Mouse (Mus musculus) cerebellum, adult (tissue): ENCODE data around the gene H2-DMa.

Source experiments
- ATAC-seq: cut with Nextera tagmentation; 2 replicates; pipeline ENCODE4 v1.9.2; 2017; ENCODE audit warnings: mild to moderate bottlenecking, moderate library complexity, mixed read lengths; ENCODE audit not compliant: insufficient number of reproducible peaks, low FRiP score, low TSS enrichment

The H2-DMa gene

DNA sequence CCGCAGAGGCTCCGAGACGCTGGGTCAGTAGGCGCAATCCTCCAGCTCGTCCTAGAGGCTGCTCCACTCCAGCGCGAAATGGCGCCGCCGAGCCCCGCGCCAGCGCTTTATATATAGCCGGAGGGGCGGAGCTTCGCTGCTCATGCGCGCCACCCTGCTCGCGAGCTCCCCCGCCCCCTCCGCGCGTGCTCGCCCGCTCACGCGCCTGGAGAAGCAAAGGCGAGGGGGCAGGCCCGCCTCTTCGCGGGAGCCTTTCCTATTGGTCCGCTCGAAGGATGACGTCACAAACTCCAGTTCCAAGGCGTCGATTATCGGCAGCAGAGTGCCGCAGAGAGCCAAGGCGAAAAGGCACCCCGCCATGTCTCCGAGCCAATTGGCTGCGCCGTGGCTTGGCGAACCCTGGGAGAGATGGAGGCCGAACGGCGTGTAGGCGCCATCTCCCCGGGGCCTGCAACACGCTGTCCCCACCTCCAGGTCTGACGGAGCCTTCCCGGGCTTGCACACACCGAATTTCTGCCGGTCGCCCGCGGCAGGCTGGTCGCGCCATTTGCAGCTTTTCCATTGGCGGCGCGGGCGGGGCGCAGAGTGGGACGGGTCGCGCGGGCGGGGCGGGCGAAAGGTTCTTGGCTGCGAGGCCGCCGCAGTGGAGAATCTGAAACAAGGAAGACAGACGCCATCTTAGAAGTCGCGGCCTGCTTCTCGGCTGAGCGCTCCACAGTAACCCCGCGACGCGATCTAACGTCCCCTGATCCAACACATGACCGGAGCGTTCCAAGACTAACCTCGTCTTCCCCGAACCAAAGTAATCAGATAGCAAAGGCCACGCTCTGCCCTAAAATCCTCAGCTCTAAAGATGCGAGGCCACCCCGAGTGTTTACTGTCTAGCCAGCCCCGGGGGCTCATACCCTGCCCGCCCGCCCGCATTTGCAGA is at the start of gene H2-DMa:
Gene H2-DMa (plus strand): TSS at position 293 of the 931 bp plus-strand sequence.
- ATAC-seq = peak; percentile 54

DNA sequence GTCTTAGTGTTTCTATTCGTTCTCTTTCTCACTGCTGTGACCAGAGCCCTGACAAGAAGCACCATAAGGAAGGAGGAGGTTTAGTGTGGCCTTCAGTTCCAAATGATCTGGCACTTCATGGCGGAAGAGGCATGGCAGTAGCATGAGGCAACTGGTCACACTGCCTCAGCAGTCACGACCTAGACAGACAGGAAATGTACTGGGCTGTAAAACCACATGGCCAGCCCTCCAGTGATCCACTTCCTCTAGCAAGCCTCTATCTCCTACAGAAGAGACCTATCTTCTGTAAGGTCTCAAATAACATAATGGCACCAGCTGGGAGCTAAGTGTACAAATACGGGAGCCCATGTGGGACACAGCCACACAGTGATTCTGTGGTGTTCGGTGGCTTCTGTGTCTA is 47.2 kb upstream of the H2-DMa start:
- ATAC-seq = no peak

DNA sequence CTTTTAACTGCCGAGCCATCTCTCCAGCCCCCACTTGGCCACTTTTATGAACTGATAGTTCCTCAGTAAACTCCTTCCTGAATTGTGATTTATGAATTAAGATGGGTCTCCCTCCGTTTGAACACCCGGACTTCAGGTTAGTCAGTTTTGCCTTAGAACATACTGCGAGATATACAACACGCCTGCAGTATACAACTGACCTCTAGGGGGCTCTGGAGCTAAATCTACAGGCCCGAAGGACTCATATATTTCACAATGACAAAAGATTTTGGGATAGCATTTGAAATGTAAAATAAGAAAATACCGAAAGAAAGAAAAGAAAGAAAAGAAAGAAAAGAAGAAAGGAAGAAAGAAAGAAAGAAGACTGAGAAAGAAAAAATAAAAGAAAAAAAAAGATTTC is 44.1 kb upstream of the H2-DMa start:
- no peak for ATAC-seq

DNA sequence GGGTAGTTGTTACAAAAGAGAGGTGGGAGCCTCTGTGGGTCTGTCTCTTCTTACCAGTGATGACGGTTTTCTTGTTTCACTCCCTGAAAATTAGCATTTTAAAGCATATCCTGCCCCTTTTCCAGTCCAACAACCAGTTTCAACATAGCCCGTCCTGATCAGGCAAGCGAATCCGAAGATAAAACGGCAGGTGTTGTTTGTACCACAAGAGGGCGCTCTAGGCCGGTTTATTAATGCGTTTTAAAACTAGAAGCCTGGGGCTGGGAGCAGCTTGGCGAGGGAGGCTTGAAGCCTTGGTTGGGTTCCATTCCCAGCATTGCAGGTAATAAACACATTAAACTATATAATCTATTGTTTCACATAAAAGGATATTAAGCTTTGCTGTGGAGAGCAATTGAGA is 41.8 kb upstream of the H2-DMa start:
- no peak for ATAC-seq

DNA sequence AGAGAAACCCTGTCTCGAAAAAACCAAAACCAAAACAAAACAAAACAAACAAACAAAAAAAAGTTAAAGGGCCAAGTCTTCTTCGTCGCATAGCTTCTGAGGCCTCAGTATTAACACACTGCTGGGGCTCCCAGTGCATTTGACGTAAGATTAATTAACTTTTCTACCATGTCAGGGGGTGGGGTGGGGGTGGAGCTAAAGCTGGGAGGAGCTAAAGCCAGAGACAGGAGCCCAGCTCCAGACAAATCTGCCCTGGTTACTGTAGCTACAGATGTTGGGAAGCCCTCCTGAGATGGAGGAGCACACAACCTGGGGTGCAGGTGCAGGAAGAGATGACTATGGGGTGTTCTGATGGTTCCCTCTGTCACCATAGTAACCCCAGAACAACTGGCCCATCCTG is 41.2 kb upstream of the H2-DMa start:
- no peak for ATAC-seq

DNA sequence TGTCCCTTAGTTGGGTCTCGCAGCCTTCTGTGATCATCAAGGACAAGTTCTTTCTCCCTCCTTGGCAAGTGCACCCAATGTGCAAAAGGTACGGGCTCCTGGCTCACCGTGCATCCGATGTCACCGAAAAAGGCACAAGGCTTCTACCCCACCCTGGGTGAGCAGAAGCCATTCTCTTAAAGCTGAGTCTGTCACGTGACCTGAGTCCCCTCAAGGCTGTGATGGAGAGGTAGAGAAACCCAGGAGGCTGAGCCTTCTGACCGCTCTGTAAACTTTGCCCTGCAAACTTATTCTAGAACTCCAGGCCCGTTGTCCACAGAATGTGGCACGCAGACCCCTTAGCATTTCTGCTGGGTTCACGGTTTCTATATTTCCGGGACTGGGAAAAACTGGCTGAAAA is 40.3 kb upstream of the H2-DMa start:
- ATAC-seq = no peak

DNA sequence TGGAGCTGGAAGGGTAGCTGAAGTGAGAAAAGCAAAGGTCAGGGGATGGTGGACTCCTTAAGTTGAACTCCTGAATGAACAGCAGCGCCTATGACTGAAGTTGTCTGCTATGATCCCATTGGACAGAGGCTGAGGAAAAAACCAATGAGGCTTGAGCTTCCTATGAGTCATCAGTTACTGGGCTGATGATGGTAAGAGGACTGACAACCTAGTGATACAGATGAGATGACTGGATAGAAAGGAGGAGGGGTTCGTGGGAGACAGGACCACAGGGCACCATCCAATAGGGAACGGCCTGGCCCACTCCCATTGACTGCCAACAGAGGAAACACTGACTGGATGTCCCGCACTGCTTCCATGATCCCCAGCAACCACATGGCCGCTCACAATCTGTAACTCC is 39.7 kb upstream of the H2-DMa start:
- ATAC-seq = no peak

DNA sequence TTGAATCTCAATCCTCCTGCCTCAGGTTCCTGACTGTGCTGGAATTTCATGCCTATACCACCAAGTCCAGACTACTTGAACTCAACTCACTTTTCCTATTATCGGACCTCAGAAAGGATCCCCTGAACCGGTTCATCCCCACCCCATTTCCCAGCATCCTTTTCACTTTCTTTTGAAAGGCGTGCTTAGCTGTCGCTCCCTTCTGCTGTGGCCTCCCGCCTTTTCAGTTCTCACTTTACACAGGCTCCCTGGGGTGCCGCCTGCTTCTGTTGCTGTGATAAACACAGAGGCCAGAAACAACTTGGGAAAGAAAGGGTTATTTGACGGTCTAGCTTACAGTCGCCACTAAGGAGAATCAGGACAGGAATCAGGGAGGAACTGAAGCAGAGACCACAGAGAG is 36.2 kb upstream of the H2-DMa start:
- no peak for ATAC-seq

DNA sequence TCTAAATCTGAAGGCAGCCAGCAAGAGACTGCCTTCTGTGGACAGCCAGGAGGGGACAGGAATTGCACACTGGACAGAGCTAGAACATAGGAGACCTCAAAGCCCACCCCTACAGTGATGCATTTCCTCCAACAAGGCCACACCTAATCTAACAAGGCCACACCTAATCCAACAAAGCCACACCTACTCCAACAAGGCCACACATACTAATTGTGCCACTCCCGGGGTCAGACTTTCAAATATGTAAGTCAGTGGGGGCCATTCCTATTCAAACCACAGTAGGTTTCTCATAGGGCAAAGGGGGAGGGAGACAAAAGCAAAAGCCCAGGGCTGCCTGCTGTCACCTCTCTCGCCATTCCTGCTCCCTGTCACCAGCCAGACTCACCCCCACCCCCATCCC is 32.0 kb upstream of the H2-DMa start:
- no peak for ATAC-seq

DNA sequence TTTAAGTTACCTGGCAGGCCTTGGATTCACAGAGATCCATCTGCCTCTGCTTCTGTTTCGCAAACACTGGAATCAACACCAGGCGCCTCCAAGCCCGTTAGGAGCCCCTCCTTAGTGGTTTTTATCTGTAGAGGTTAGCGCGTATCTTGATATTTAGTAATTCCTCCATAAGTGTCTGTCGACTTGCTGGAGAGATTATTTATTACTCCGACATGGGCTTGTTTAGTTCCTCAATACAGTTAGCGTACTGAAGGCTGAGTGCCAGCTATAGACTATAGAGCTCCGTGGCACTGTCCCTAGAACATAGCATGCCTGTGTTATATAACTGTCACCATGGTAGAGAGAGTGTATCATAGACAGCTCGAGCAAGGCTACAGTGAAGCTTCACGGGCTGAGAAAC is 31.2 kb upstream of the H2-DMa start:
- ATAC-seq = no peak

DNA sequence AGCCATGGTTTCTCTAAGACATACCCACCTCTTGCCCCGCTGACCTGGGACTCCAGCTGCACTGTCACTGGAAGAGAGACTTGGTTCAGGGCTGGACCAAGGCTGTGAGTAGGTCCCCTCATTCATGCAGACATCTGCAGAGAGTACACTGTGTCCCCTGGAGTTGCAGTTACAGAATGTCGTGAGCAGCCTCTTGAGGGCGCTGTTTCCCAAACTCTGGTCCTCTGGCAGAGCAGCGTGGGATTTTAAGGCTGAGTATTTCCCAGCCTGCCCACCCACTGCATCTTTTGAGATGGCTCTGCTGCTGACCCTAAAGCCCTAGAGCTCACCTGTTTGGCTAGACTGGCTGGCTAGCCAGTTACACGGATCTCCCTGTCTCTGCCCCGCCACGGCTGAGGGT is 28.4 kb upstream of the H2-DMa start:
- no peak for ATAC-seq

DNA sequence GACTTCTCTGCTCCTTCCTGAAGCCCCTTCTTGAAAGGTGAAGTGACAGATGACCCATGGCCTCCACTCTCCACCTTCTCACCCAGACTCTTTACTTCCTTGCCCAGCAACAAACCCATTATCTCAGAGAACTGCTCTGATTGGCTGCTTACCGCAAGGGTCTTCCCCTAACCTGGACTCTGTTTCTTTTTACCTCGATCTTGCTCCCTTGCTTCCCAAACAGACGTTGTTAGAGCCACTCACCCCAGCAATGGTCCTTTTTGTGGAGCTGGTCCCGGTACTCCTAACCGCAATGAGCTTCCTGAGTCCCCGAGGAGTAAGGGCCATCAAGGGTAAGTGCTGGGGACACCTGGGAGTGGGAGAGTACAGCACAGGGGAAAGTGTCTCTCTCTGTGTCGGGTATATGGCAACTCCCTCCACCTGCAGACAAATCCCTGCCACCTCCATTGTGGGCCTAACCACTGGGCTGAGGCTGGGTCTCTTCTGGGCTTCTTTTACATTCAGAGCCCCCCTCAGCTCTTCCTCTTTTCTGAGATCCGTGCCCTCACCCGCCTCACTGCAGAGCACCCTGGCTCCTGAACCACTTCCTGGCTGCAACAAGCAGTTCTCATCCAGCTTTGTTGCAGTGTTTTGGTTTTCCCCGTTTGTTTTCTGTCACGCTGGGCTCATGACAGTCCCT is 27.0 kb upstream of the H2-DMa start, which contains the start of gene H2-Oa:
Gene H2-Oa (plus strand): TSS at position 144 of the 679 bp plus-strand sequence.
- ATAC-seq = no peak

DNA sequence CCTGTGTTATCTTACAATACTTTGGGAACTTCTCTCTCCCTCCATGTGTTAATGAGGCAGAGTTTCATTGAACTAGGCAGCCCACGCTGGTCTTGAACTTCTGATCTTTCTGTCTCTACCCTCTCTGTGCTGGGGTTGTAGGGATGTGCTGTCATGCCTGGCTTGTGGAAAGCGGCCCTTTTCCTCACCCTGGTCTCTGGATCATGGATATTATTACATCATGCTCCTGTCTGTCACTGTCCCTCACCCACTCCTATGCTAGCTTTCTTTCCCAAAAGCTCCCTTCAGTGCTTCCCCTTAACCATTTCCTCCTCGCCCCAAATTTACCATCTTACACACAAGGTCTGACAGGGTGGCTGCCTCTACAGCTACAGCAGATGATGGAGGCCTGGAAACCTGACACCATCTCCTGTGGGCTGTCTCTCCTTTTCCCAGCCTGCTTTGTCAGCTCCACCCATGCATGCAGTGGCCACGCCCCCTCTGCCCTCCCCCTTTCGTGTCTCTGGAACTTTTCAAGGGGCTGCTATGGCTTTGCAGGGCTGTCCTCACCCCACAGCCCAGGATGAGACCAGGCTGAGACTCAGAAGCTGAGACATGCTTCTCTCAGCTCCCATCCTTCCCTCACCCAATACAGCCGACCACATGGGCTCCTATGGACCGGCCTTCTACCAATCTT is 26.0 kb upstream of the H2-DMa start:
- ATAC-seq = no peak

DNA sequence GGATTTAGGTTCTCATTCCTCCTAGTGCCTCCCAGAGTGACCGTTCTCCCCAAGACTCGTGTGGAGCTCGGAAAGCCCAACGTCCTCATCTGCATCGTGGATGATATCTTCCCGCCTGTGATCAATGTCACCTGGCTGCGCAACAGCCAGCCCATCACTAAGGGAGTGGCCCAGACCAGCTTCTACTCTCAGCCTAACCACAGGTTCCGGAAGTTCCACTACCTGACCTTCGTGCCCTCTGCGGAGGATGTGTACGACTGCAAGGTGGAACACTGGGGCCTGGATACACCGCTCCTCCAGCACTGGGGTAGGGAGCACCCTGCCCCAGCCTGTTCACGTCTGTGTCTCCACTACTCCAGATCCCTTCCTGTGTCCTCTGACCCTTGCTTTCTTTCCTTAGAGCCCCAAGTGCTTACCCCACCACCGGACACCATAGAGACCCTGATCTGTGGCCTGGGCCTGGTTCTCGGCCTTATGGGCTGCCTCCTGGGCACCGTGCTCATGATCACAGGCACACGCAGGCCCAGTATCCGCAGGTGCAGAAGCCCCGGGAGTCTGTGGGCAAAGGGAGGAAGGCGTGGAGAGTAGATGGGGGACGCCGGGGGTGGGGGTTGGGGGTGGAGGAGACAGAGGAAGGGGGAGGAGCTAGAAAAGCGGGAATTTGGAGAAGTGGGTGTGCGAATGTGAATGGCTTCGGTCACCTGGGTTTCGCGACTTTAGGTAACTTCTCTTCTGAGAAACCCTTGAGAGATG is 24.9 kb upstream of the H2-DMa start:
- ATAC-seq = no peak

DNA sequence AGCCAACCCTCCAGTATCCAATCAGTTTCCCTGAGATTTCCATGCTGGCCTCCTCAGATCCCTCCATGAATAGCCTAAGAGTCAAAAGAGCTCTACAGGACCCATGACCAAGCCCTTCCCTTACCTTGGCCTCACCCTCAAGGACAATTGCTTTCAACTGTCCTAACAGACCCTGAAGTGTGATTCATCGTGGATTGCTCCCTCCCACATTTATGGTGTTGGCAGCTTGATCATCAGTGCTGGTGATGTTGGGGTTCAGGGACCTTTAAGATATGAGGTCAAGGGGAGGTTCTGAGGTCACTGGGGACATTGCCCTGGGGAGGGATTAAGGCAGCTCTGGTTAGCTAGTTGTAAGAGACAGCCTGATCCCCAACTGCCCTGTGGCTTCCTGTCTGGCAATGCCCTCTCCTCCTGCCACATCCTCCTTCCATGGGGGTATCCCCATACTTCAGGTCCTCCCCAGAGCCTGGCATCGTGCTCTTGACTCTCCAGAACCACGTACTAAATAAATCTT is 22.8 kb upstream of the H2-DMa start:
- ATAC-seq = no peak

DNA sequence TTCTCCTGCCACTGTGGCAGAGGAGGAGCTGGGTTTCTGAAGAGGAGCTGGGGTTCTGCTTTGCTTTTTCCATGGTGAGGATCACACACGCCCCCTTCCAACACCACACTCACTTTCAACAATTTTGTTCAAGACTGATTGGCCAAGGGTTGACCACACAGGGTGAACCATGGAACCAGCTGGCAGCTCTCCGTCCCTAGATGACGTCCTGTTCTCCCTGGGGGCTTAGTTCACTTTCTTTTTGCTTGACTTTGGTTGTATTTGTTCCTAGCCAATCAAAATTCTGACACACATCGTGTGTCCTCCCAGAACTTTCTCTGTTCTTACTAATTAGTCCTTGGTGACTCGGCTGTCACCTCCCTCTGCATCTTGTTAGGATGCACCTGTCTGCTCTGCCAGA is 22.1 kb upstream of the H2-DMa start:
- ATAC-seq = no peak

DNA sequence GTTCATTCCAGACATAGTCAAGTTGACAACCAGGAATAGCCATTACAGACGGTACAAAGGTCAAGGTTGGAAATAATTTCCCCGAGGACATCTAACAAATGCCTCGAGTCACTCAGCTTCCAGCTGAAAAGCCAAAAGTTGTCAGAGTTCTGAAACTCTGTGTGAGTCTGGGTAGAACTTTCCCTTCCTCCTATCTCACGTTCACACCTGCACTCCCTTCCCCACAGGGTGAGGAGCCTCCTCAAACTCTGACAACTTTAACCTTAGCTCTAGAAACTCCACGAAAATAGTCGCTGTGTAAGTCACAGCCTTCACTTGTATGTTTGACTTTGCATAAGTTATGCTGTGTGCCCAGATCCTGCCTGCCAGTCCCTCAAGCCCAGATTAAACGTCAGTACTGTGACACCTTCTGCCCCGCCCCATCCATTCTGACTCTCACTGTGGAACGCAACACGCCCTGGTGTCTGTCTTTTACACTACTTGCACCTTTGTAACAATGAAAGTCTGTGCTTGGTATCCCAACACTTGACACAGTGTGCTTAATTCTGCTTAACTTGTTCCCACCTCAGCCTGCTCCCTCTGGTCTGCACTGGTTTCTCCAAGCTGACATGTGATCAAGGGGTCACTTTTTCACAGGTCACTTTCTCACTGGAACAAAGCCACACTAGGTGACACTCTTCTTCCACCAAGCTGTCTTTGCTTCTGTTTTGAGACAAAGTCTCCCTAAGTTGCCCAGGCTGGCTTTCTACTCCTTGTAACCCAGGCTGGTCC is 20.4 kb upstream of the H2-DMa start:
- ATAC-seq = no peak

DNA sequence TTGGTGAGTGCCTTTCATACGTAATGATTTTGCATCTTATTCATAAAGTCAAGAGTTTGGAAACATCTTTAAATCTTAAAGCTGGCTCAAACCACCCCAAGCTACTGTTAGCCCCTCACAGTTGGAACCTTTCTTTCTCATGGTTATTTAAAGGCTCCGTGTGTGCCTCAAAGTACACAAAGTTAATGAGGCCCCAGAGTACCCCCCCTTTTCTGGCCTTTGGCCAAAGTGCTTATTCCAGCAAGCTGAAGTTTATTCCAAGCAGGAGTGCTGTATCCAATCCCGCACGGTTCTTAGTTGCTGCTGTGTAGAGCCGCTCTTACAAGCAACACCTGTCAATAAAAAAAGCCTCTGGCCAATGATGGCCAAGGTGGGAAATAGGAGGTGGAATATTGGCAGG is 19.8 kb upstream of the H2-DMa start:
- ATAC-seq = no peak

DNA sequence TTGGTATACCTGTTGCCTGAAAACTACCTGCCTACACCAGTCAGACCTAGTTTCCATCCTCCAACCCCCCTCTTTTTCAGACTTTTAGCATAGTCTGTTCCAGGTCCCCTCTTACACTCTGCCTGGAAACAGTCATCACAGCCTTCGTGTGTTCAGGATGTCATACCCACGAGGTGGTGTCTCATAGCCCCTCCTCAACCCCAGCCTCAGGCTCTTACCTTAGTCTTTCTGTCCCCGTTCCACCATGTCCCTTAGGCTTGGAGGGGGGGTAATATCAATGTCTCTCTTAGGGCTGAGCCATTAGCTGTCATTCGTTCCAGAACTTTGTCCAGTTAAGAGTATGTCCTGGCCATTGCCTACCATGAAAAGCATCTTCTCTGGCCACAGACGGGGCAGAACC is 18.2 kb upstream of the H2-DMa start:
- no peak for ATAC-seq
